Mouse (Mus musculus) midbrain, embryonic 12.5 days (tissue): ENCODE results near the gene Parp9. TPM values are rescaled to one million over a fixed set of nuclear protein-coding genes. Genes with fewer than 3 reads are reported as not detected.

Experiments used
- ATAC-seq: fragments of 200-750 bp; cut with Nextera tagmentation; 2 replicates; pipeline ENCODE4 v1.8.0; 2017; ENCODE audit warnings: low read depth, moderate TSS enrichment, moderate library complexity; ENCODE audit not compliant: low FRiP score
- H3K27ac ChIP-seq: fragments of 300-500 bp; sonication (generic); replicated peaks from 2 replicates; pipeline ENCODE4 v1.5.1; 2016; ENCODE audit warnings: mild to moderate bottlenecking
- H3K27me3 ChIP-seq: fragments of 300-500 bp; sonication (generic); 2 replicates; pipeline ENCODE4 v1.6.1; 2016; ENCODE audit warnings: mild to moderate bottlenecking
- H3K36me3 ChIP-seq: fragments of 300-500 bp; sonication (generic); 2 replicates; pipeline ENCODE4 v1.6.1; 2016
- H3K4me1 ChIP-seq: fragments of 300-500 bp; sonication (generic); 2 replicates; pipeline ENCODE4 v1.6.1; 2016
- H3K4me2 ChIP-seq: fragments of 300-500 bp; sonication (generic); replicated peaks from 2 replicates; pipeline ENCODE4 v1.6.1; 2016; ENCODE audit warnings: mild to moderate bottlenecking, moderate library complexity
- H3K4me3 ChIP-seq: fragments of 300-500 bp; sonication (generic); 2 replicates; pipeline ENCODE4 v1.5.1; 2016; ENCODE audit warnings: mild to moderate bottlenecking
- H3K9ac ChIP-seq: fragments of 300-500 bp; sonication (generic); replicated peaks from 2 replicates; pipeline ENCODE4 v1.6.1; 2016; ENCODE audit warnings: mild to moderate bottlenecking, moderate library complexity
- H3K9me3 ChIP-seq: fragments of 300-500 bp; sonication (generic); 2 replicates; pipeline ENCODE4 v1.6.1; 2016; ENCODE audit warnings: mild to moderate bottlenecking
- WGBS: fragments of 180-500 bp; shearing (Covaris S2); methylation state at CpG from one replicate; pipeline ENCODE4 v1.1.7; 2016; 5-methylcytosine and 5-hydroxymethylcytosine counted together
- polyA plus RNA-seq: library from polyadenylated mRNA; unstranded; fragments of >200 nt; fragmentation: Nextera tagmentation; extraction: Ambion mirVana; gene quantifications from 2 replicates; pipeline ENCODE4 v1.2.1, GENCODE M21; 2016

Gene Parp9
- polyA plus RNA-seq, 1 experiment from 2014 or later, result 2.2 TPM

GRCm38 (mm10) chr16:35907432-35908201 is 30.7 kb upstream of the Parp9 start:
- no peak for ATAC-seq
- WGBS, result 74% methylated on average over 4 of the region's 4 CpGs

GRCm38 (mm10) chr16:35911449-35911848 is 26.8 kb upstream of the Parp9 start:
- 76% methylated on average over 3 of the region's 3 CpGs for WGBS
- H3K27ac ChIP-seq, result no peak overlapping the region

More at GRCm38 (mm10) chr16:35907432-35908201, 30.7 kb upstream of the Parp9 start:
- H3K4me2 ChIP-seq, result no peak overlapping the region
- H3K9ac ChIP-seq, result no peak overlapping the region
- no peaks in the 10 kb centered on the region for H3K4me1 ChIP-seq
- no peak overlapping the region for H3K4me3 ChIP-seq
- H3K27me3 ChIP-seq, result no peaks in the 10 kb centered on the region
- H3K36me3 ChIP-seq, result no peaks in the 10 kb centered on the region
- H3K9me3 ChIP-seq, result 0 out of 2 replicates have a peak, but pooled peaks cover 3% of the 10 kb centered on the region
- H3K27ac ChIP-seq, result no peak overlapping the region

GRCm38 (mm10) chr16:35913526-35913925 is 24.7 kb upstream of the Parp9 start:
- WGBS, result 69% methylated on average over 1 of the region's 1 CpGs

More at GRCm38 (mm10) chr16:35911449-35911848, 26.8 kb upstream of the Parp9 start:
- no peaks in the 10 kb centered on the region for H3K27me3 ChIP-seq
- no peak for ATAC-seq
- no peaks in the 10 kb centered on the region for H3K4me1 ChIP-seq
- no peaks in the 10 kb centered on the region for H3K36me3 ChIP-seq
- no peak overlapping the region for H3K9ac ChIP-seq
- H3K4me2 ChIP-seq, result no peak overlapping the region
- no peak overlapping the region for H3K4me3 ChIP-seq
- H3K9me3 ChIP-seq, result 0 out of 2 replicates have a peak, but pooled peaks cover 5% of the 10 kb centered on the region

GRCm38 (mm10) chr16:35914301-35914700 is 24.0 kb upstream of the Parp9 start:
- no peak overlapping the region for H3K4me2 ChIP-seq
- H3K9me3 ChIP-seq, result 0 out of 2 replicates have a peak, but pooled peaks cover 5% of the 10 kb centered on the region
- 69% methylated on average over 5 of the region's 5 CpGs for WGBS
- no peak overlapping the region for H3K27ac ChIP-seq
- H3K36me3 ChIP-seq, result no peaks in the 10 kb centered on the region
- no peaks in the 10 kb centered on the region for H3K4me1 ChIP-seq
- no peak for ATAC-seq
- no peak overlapping the region for H3K4me3 ChIP-seq
- no peak overlapping the region for H3K9ac ChIP-seq
- H3K27me3 ChIP-seq, result no peaks in the 10 kb centered on the region

More at GRCm38 (mm10) chr16:35913526-35913925, 24.7 kb upstream of the Parp9 start:
- H3K9ac ChIP-seq, result no peak overlapping the region
- no peak overlapping the region for H3K4me2 ChIP-seq
- H3K4me3 ChIP-seq, result no peak overlapping the region
- no peaks in the 10 kb centered on the region for H3K36me3 ChIP-seq
- no peaks in the 10 kb centered on the region for H3K4me1 ChIP-seq
- H3K27me3 ChIP-seq, result no peaks in the 10 kb centered on the region
- ATAC-seq, result no peak
- 0 out of 2 replicates have a peak, but pooled peaks cover 5% of the 10 kb centered on the region for H3K9me3 ChIP-seq
- no peak overlapping the region for H3K27ac ChIP-seq

GRCm38 (mm10) chr16:35918721-35919543 is 19.3 kb upstream of the Parp9 start:
- WGBS, result 87% methylated on average over 6 of the region's 6 CpGs
- ATAC-seq, result no peak
- no peak overlapping the region for H3K4me3 ChIP-seq
- no peak overlapping the region for H3K4me2 ChIP-seq
- no peaks in the 10 kb centered on the region for H3K4me1 ChIP-seq
- H3K9ac ChIP-seq, result no peak overlapping the region
- H3K36me3 ChIP-seq, result no peaks in the 10 kb centered on the region
- H3K27ac ChIP-seq, result no peak overlapping the region
- H3K27me3 ChIP-seq, result no peaks in the 10 kb centered on the region
- H3K9me3 ChIP-seq, result no peaks in the 10 kb centered on the region

- H3K27me3 ChIP-seq, result no peaks in the 10 kb centered on the region
- no peak overlapping the region for H3K9ac ChIP-seq
- H3K4me3 ChIP-seq, result no peak overlapping the region
- no peak for ATAC-seq
- 87% methylated on average over 2 of the region's 2 CpGs for WGBS
- H3K9me3 ChIP-seq, result no peaks in the 10 kb centered on the region
- H3K4me2 ChIP-seq, result no peak overlapping the region
- H3K27ac ChIP-seq, result no peak overlapping the region
- no peaks in the 10 kb centered on the region for H3K4me1 ChIP-seq
- H3K36me3 ChIP-seq, result no peaks in the 10 kb centered on the region
These were observed 16.5 kb upstream of the Parp9 start for GRCm38 (mm10) chr16:35921676-35922235.

GRCm38 (mm10) chr16:35922301-35922895 is 15.9 kb upstream of the Parp9 start:
- Histone ChIP-seq H3K9me3 (no peaks in the 10 kb centered on the region), H3K27ac (no peak overlapping the region), H3K4me3 (no peak overlapping the region), H3K4me2 (no peak overlapping the region), H3K36me3 (no peaks in the 10 kb centered on the region), H3K4me1 (no peaks in the 10 kb centered on the region), H3K27me3 (no peaks in the 10 kb centered on the region), H3K9ac (no peak overlapping the region)
- ATAC-seq, result no peak
- WGBS, result 78% methylated on average over 3 of the region's 3 CpGs

- Histone ChIP-seq H3K4me1 (no peaks in the 10 kb centered on the region), H3K9me3 (no peaks in the 10 kb centered on the region), H3K27ac (no peak overlapping the region), H3K36me3 (no peaks in the 10 kb centered on the region), H3K4me3 (no peak overlapping the region), H3K4me2 (no peak overlapping the region), H3K9ac (no peak overlapping the region), H3K27me3 (no peaks in the 10 kb centered on the region)
- no peak for ATAC-seq
- WGBS, result 82% methylated on average over 7 of the region's 7 CpGs
These were observed 14.6 kb upstream of the Parp9 start for GRCm38 (mm10) chr16:35923546-35924198.

- Histone ChIP-seq H3K4me1 (no peaks in the 10 kb centered on the region), H3K9ac (no peak overlapping the region), H3K27ac (no peak overlapping the region), H3K9me3 (no peaks in the 10 kb centered on the region), H3K27me3 (no peaks in the 10 kb centered on the region), H3K4me3 (no peak overlapping the region), H3K36me3 (no peaks in the 10 kb centered on the region), H3K4me2 (no peak overlapping the region)
- 85% methylated on average over 5 of the region's 5 CpGs for WGBS
- no peak for ATAC-seq
These were observed 13.9 kb upstream of the Parp9 start for GRCm38 (mm10) chr16:35924341-35924740.

- Histone ChIP-seq H3K27me3 (no peaks in the 10 kb centered on the region), H3K36me3 (no peaks in the 10 kb centered on the region), H3K9ac (no peak overlapping the region), H3K9me3 (no peaks in the 10 kb centered on the region), H3K27ac (no peak overlapping the region), H3K4me1 (no peaks in the 10 kb centered on the region), H3K4me3 (no peak overlapping the region), H3K4me2 (no peak overlapping the region)
- no peak for ATAC-seq
- 86% methylated on average over 19 of the region's 19 CpGs for WGBS
These were observed 5.9 kb upstream of the Parp9 start for GRCm38 (mm10) chr16:35932179-35933055.
